Mouse (Mus musculus): ENCODE measurements around the gene Csad.

GRCm38 (mm10) chr15:102210816-102211215 is 6.3 kb upstream of the Csad start:
- TF ChIP-seq CTCF (IDR thresholded peaks at IDR 0.05; ENCODE audit: borderline replicate concordance, insufficient read depth, low read length) (no peak), POLR2A (IDR thresholded peaks at IDR 0.05; ENCODE audit: low read depth, low read length) (no peak)
